ENCODE assay signal across 9 mouse cellular contexts in genomic region chr5:113119861-113120465, GRCm38 (mm10). TPM values are rescaled to one million over a fixed set of nuclear protein-coding genes. Genes with fewer than 3 reads are reported as not detected.
DNase-seq lines count a peak whose midpoint lies in the region; ATAC-seq lines count a peak whose summit lies in the region.
"Had no signal": no experiment of that assay in that cellular context is flagged by ENCODE, and none has a peak within 500 bp of the region (broad histone marks: within the 10 kb centered on the region; RNA-seq: fewer than 3 reads in every experiment).

No protein-coding gene starts in this region.

- DNase-seq in midbrain, embryonic 11.5 days (ENCODE audit: low spot score, missing footprints) = no peak
- DNase-seq in right cerebral cortex, postnatal 25 days = peak; percentile 79
- DNase-seq in embryo, embryonic 9.5 days (ENCODE audit: extremely low spot score) = no peak
- DNase-seq in adrenal gland, adult 8-10 months = no peak

- peak overlapping the region; percentile 11; the same call in 1 of the 2 replicates for H3K27ac ChIP-seq in midbrain, embryonic 13.5 days
- no peak overlapping the region for H3K27ac ChIP-seq in midbrain, embryonic 11.5 days (ENCODE audit: low read depth, low read length)
- H3K27ac ChIP-seq in forebrain, embryonic 15.5 days (replicated peaks) = peak overlapping the region; percentile 35; the same call in 1 of the 2 replicates
- H3K27ac ChIP-seq in limb, embryonic 12.5 days = peak overlapping the region; percentile 88

- peaks cover 31% of the 10 kb centered on the region for H3K4me1 ChIP-seq in midbrain, embryonic 13.5 days (replicated peaks)
- peaks cover 6% of the 10 kb centered on the region; the same call in 1 of the 2 replicates for H3K4me1 ChIP-seq in midbrain, embryonic 11.5 days (ENCODE audit: control insufficient read depth, insufficient read depth, low read length)
- peaks cover 21% of the 10 kb centered on the region for H3K4me1 ChIP-seq in forebrain, embryonic 15.5 days
- peaks cover 63% of the 10 kb centered on the region for H3K4me1 ChIP-seq in limb, embryonic 12.5 days (replicated peaks)

- H3K27me3 ChIP-seq in midbrain, embryonic 13.5 days = no peaks in the 10 kb centered on the region
- no peaks in the 10 kb centered on the region for H3K27me3 ChIP-seq in midbrain, embryonic 11.5 days (ENCODE audit: control insufficient read depth, insufficient read depth, low read length)
- no peaks in the 10 kb centered on the region for H3K27me3 ChIP-seq in forebrain, embryonic 15.5 days
- H3K27me3 ChIP-seq in limb, embryonic 12.5 days = no peaks in the 10 kb centered on the region; the same call in 1 of the 2 replicates

- 0 out of 2 replicates have a peak overlapping the region, but pooled peaks have one; percentile 11 for H3K9ac ChIP-seq in midbrain, embryonic 13.5 days (replicated peaks)
- H3K9ac ChIP-seq in midbrain, embryonic 11.5 days (ENCODE audit: low read length) = no peak overlapping the region
- no peak overlapping the region for H3K9ac ChIP-seq in forebrain, embryonic 15.5 days (replicated peaks)
- H3K9ac ChIP-seq in limb, embryonic 12.5 days (replicated peaks) = 0 out of 2 replicates have a peak overlapping the region, but pooled peaks have one; percentile 8

- ATAC-seq in midbrain, embryonic 13.5 days = 0 out of 2 replicates have a peak, but pooled peaks have one; percentile 37
- ATAC-seq in midbrain, embryonic 11.5 days (ENCODE audit: low FRiP score) = no peak
- ATAC-seq in forebrain, embryonic 15.5 days (replicated peaks) = no peak
- no peak for ATAC-seq in limb, embryonic 12.5 days (ENCODE audit: insufficient number of reproducible peaks, insufficient read depth, low FRiP score, low TSS enrichment, low read depth)
- no peak for ATAC-seq in inflammation-experienced regulatory T-cells, adult 6 months

- no peak overlapping the region for H3K4me2 ChIP-seq in midbrain, embryonic 13.5 days (replicated peaks)
- no peak overlapping the region for H3K4me2 ChIP-seq in midbrain, embryonic 11.5 days
- no peak overlapping the region for H3K4me2 ChIP-seq in forebrain, embryonic 15.5 days (replicated peaks)
- no peak overlapping the region for H3K4me2 ChIP-seq in limb, embryonic 12.5 days

- H3K4me3 ChIP-seq in midbrain, embryonic 13.5 days (replicated peaks) = no peak overlapping the region
- no peak overlapping the region for H3K4me3 ChIP-seq in midbrain, embryonic 11.5 days (ENCODE audit: low read depth, low read length)
- H3K4me3 ChIP-seq in forebrain, embryonic 15.5 days = no peak overlapping the region
- no peak overlapping the region for H3K4me3 ChIP-seq in limb, embryonic 12.5 days (replicated peaks)

- H3K36me3 ChIP-seq in midbrain, embryonic 13.5 days = no peaks in the 10 kb centered on the region
- H3K36me3 ChIP-seq in midbrain, embryonic 11.5 days (ENCODE audit: control insufficient read depth, insufficient read depth, low read length) = no peaks in the 10 kb centered on the region
- H3K36me3 ChIP-seq in forebrain, embryonic 15.5 days = no peaks in the 10 kb centered on the region
- H3K36me3 ChIP-seq in limb, embryonic 12.5 days = no peaks in the 10 kb centered on the region

- H3K9me3 ChIP-seq in midbrain, embryonic 13.5 days = no peaks in the 10 kb centered on the region
- H3K9me3 ChIP-seq in midbrain, embryonic 11.5 days (ENCODE audit: control insufficient read depth, low read length) = no peaks in the 10 kb centered on the region
- no peaks in the 10 kb centered on the region for H3K9me3 ChIP-seq in forebrain, embryonic 15.5 days
- no peaks in the 10 kb centered on the region for H3K9me3 ChIP-seq in limb, embryonic 12.5 days

- WGBS in midbrain, embryonic 13.5 days = 48% methylated on average over 13 of the region's 13 CpGs
- 55% methylated on average over 13 of the region's 13 CpGs for WGBS in midbrain, embryonic 11.5 days
- WGBS in forebrain, embryonic 15.5 days = 29% methylated on average over 13 of the region's 13 CpGs
- 16% methylated on average over 13 of the region's 13 CpGs for WGBS in limb, embryonic 12.5 days

RNA-seq across cellular contexts. Expression of gene Crybb3, which starts 38.6 kb away (rescaled TPM):
- polyA plus RNA-seq in midbrain, embryonic 13.5 days (2015; fragmentation: Nextera tagmentation; extraction: Ambion mirVana) = 0.27 and 0.42 TPM in 2 replicates
- 0.18 TPM in 1 of 2 replicates, not detected in the other for polyA plus RNA-seq in midbrain, embryonic 11.5 days (2014; fragmentation: Nextera tagmentation; extraction: Ambion mirVana)
- polyA plus RNA-seq in forebrain, embryonic 15.5 days (2015; fragmentation: Nextera tagmentation; extraction: Ambion mirVana) = 0.73 and 0.80 TPM in 2 replicates
- 1.4 TPM in 2 replicates for polyA plus RNA-seq in limb, embryonic 12.5 days (2016; fragmentation: Nextera tagmentation; extraction: Ambion mirVana)
- 1 to 10 TPM in 2 of 4 experiments, under 1 TPM in 1, not detected in 1; 0.84 to 2.6 (median 2.3) TPM for total RNA-seq in adrenal gland, adult 8-10 months (2022)
- 1 to 10 TPM in 1 of 3 experiments, not detected in 2; 1.3 TPM for polyA plus RNA-seq in inflammation-experienced regulatory T-cells, adult 6 months (2017; shearing (Covaris generic))

RNA-seq across cellular contexts. Expression of gene Crybb2, which starts 50.0 kb away (rescaled TPM):
- polyA plus RNA-seq in midbrain, embryonic 13.5 days (2015; fragmentation: Nextera tagmentation; extraction: Ambion mirVana) = not detected in 2 replicates
- not detected in 2 replicates for polyA plus RNA-seq in midbrain, embryonic 11.5 days (2014; fragmentation: Nextera tagmentation; extraction: Ambion mirVana)
- polyA plus RNA-seq in forebrain, embryonic 15.5 days (2015; fragmentation: Nextera tagmentation; extraction: Ambion mirVana) = not detected in 2 replicates
- polyA plus RNA-seq in limb, embryonic 12.5 days (2016; fragmentation: Nextera tagmentation; extraction: Ambion mirVana) = not detected in 2 replicates
- not detected for total RNA-seq in adrenal gland, adult 8-10 months (2022)
- polyA plus RNA-seq in inflammation-experienced regulatory T-cells, adult 6 months (2017; shearing (Covaris generic)) = not detected
- polyA plus RNA-seq: limb, embryonic 11.5 days had no signal

Comparison
In these comparisons a context has a peak if more than half of its experiments do, and no peak if none do; other contexts are left out.
1. H3K9ac ChIP-seq: peak in midbrain, embryonic 13.5 days (single experiment) and limb, embryonic 12.5 days (single experiment); none in midbrain, embryonic 11.5 days (single experiment) and forebrain, embryonic 15.5 days (single experiment).